Mouse (Mus musculus): ENCODE results near the gene Arhgap25.

DNA sequence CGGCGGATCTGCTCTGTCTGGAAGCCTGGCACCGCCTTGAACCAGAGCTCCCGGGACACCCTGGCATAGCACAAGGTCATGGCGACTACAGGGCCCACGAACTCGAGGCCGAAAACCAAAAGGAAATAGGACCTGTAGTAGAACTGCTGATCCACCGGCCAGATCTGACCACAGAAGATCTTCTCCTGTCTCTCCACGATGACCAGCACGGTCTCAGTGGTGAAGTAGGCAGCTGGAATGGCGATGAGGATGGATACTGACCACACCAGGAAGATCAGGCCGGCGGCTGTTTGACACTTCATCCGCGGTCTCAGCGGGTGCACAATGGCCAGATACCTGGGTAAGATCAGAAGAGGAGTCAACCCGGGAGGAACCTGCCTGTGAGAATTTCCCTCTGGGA, 48.5 kb upstream of the Arhgap25 start:
- TF ChIP-seq POLR2A (IDR thresholded peaks at IDR 0.05; ENCODE audit: extremely low read depth, insufficient read depth, low read length) (no peak), CTCF (IDR thresholded peaks at IDR 0.05; ENCODE audit: low read depth, low read length) (no peak)
